Mouse (Mus musculus) testis, adult 2 months (tissue): Measurements from ENCODE around the gene 4921509C19Rik.

ENCODE experiments used
- CTCF ChIP-seq: fragments of 200-500 bp; IDR thresholded peaks from 2 replicates; pipeline ENCODE4 v1.5.1; 2012; ENCODE audit warnings: low read depth, mild to moderate bottlenecking, inconsistent platforms, low read length, moderate library complexity; ENCODE audit not compliant: control insufficient read depth, insufficient read depth, insufficient replicate concordance
- POLR2A ChIP-seq: fragments of 200-500 bp; IDR thresholded peaks from 2 replicates; pipeline ENCODE4 v1.6.1; 2012; ENCODE audit warnings: low read depth, mild to moderate bottlenecking, inconsistent platforms, low read length, moderate library complexity; ENCODE audit not compliant: control insufficient read depth

- TF ChIP-seq CTCF (no peak), POLR2A (no peak)
Observed at GRCm38 (mm10) chr2:151519000-151519399, 43.0 kb upstream of the 4921509C19Rik start.
